Mouse (Mus musculus) erythroblast, embryonic 14.5 days (primary cell): ENCODE data around the gene Rad51b.

ENCODE experiments used
- GATA1 ChIP-seq: IDR thresholded peaks from 2 replicates; pipeline ENCODE4 v1.6.1; 2012; ENCODE audit warnings: low read length, inconsistent platforms, mixed read lengths
- TAL1 ChIP-seq: IDR thresholded peaks from 3 replicates; pipeline ENCODE4 v1.6.1; 2012; ENCODE audit warnings: low read length, inconsistent platforms, mixed read lengths

DNA sequence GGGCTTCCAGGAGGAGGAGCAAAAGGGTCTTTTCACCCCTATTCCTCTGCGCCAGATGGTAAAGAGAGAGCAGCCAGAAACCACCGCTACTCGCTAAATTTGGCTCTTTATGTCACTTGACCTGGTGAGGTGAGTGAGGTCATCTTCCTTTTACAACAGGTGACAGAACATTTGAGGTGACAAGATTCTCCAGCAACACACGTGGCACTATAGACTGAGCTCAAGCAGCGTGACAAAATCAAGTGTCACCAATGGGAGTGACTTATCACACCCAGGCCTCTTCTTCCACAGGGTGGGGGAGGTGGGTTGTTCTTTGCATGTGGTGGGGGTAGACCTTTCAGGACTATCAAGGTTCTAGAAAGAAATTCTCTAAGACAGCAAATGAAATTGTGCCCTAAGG is 543.4 kb downstream of the Rad51b start:
- TF ChIP-seq GATA1 (no peak), TAL1 (no peak)
